Mouse (Mus musculus) cerebellum, postnatal 4 days (tissue): Measurements from ENCODE around the gene Atp1b2.
"Not testable (repeated sequence)": the region's sequence is repeated elsewhere in the genome, so short reads cannot be mapped to it uniquely, and the experiment has no call there.

Experiments used
- DNase-seq, 2 experiments: peaks; one replicate each; pipeline ENCODE4 v3.0.0; 2022; ENCODE audit warnings: low spot score in 2 of 2, mixed read lengths in 1 of 2

The Atp1b2 gene

DNA sequence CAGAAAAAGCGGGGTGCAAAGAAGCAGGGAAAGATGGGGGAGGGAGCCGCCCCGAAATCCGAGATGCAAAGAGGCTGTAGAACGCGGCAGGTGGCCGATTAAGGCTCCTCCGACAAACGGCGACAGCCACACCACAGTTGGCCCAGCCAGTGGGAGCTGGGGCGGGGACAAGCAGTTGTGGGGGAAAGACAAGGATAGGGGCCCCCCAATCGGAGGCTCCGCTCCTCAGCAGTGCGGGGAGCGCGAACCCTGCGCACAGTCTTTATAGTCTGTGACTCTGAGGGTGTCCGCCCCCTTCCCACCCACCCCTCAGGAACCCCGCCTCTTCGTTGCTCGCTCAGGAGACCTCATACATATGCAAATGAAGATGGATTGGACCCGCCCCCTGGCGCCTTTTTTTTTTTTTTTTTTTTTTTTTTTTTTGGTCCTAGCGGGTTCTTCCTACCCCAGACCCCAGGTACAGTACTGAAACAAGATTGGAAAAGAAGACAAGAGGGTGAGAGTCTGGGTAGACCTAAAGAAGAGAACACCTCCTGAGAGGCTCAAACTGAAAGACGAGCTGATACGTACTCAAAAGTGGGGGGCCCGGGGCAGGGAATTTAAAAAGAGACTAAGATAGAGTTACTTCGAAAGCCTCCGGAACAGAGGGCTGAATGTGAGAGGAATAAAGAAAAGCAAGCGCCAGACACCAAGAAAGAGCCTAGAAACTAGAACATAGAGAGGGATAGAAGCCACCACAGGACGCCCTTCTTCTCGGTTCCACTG lies at the start of gene Atp1b2:
Gene Atp1b2, minus strand, starts transcription at position 217 of the 765 bp plus-strand sequence.
- peak; percentile 76 to 81 for DNase-seq

DNA sequence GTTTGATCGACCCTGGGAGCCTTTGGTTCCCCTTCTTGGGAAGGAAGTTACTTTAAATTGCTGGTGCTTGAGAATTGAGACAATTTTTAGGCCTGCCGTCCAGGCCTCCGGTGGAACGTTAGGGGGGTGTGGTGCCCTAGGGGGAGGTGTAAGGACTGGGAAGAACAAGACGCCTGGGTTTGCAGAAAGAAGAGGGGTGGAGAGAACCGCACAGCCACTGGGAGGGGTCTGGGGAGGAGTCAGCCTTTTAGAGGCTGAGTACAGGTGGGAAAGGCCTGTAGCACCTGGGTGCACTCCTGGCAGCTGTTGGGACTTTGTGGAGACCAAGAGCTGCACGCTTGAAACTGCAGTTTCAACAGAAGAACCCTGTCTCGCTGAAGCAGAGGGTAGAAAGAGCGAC lies 49.0 kb upstream of the Atp1b2 start:
- DNase-seq = no peak

DNA sequence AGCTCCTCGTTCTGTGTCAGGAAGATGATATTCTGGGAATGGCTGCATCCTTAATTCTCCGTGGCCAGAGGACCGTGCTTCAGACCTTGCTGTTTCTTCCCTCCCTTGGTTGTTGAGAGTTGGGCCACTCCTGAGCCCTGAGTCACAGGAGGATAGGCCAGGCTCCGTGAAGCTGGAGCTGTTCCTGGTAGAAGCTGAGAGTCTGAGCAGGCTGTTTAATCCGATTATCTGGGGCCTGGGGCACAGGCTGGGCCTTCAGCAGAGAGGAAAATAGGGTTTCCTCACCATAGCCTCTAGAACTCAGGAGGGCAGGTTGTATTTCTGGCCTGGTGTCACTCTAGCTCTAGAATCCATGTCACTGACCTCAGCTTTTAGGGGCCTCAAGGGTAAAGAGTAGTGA lies 47.7 kb upstream of the Atp1b2 start:
- DNase-seq = no peak

DNA sequence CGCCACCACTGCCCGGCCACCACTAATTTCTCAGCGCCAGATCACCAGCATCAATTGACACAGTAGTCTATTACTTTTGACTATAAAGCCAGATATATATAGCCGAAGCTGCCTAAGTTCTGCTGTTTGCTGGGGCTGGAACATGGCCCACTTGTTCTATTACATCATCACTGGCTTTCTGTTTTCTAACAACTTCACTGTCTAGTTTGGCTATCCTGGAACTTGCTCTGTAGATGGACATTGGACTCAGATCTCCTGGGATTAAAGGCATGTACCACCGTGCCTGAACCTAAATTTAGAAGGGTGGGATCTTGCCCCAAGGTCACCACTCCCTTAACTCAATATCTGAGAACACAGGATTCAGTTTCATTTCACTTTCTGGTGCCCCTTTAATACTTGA lies 40.1 kb upstream of the Atp1b2 start:
- DNase-seq = no peak

DNA sequence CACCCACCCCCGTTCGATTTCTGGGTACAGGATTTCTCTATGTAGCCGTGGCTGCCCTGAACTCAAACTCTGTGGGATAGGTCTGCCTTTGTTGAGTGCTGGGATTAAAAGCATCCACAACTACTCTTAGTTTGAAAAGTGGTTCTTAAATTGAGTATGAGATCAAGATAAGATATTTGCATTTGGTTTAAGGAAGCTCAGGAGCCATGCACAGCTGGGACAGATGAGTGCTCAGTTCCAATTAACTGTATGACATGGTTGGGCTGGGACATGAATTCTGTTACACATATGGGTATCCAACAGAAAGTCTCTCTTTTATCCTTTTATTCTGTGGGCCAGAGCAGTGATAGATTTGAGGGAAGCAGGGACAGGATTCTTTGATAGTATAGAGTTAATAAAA lies 29.7 kb upstream of the Atp1b2 start:
- no peak for DNase-seq

DNA sequence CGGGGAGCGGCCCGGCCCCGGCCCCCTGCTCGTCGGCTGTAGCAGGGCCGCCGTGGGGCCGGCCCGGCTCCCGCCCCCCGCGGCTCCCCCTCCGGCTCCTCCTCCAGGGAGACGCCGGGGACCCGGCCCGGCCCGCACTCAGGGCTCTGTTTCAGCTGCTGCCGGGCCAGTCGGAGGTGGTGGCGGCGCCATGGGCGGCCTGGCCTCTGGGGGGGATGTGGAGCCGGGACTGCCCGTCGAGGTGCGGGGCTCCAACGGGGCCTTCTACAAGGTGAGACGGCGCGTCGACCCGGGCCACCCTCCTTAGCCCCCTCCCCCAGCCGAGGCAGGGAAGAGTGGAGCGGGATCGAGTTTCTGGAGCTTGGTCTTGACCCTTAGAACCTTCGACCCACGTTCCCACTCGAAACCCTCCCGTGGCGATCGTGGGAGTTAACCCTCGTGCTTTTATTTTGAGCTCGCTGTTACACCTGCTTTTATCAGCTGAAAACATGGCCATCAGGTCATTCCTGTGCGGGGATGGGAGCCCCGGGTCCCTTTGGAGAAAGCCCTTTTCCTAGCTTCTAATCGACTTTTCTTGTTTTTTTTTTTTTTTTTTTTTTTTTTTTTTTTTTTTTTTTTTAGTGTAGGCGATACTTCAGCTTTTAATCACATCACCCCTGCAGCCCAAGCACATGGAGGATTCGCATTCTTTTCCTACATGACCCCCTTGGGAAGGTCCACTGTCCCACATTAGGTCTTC lies 27.6 kb upstream of the Atp1b2 start:
- DNase-seq = no peak

DNA sequence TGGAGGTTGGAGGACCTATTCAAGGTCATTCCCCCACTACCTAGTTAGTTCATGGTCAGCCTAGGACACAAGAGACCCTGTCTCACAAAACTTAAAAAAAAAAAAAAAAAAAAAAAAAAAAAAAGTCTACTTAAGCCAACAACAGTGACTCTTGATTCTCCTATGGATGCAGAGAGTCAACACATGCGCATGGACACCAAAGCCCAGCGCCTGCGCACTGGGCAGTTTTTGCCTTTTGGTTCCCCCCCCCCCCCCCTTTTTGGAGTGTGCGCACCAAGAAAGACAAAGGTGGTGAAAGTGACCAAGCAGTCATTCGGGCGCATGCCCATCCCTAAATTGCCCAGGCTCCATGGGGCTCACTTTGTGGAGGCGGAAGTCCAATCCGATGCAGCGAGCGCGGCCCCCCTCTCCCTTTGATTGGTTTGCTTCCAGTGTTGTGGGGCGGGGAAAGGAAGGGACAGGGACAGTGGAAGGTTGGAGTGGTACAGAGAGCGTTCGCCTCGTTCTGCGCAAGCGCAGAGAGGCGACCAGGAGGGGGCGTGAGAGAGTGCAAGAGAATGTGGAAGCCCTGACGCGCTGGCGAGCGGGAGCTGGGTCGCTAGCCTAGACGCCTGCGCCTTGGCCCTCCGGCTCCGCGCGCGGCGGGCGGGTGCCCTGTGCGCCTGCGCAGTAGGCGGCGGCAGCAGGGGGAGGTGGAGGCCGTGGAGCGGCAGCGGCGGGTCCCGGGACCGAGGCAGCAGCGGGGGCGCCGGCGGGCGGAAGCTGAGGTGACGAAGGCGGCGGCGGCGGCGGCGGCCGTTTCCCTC lies 26.7 kb upstream of the Atp1b2 start, which contains the start of gene Fxr2:
Gene Fxr2, plus strand, starts transcription at position 707 of the 806 bp plus-strand sequence.
- peak; percentile 100 for DNase-seq

DNA sequence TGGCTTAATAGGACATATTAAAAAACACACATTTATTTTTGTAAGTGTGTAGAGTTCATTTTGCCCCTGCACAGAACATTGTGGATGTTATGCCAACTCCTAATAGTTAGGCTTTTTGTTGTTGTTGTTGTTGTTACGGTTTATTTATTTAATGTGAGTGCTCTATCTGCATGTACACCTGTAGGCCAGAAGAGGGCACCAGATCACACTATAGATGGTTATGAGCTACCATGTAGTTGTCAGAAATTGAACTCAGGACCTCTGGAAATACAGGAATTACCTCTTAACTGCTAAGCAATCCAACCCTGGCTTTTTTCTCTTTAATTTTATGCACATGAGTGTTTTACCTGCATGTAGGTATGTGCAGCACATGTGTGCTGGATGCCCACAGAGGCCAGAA lies 24.1 kb upstream of the Atp1b2 start:
- DNase-seq = no peak

DNA sequence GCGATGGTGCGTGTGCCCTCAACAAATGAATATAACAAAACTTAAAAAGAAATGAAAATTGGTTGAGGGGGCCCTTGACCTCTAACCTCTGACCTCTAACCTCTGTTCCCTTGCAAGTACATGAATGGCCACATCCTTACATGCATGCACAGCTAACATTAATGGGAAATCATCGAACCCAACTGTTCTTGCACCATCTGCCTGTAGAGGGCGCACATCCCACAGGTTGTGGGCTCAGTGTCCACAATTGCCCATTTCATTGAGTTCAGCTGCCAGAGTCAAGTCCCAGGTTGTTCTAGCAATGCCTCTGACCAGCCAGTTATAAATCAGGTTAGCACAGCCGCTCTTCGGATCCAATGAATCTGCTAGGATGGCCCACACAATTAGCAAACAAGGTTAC lies 22.5 kb upstream of the Atp1b2 start:
- DNase-seq = peak; percentile 45 to 80

DNA sequence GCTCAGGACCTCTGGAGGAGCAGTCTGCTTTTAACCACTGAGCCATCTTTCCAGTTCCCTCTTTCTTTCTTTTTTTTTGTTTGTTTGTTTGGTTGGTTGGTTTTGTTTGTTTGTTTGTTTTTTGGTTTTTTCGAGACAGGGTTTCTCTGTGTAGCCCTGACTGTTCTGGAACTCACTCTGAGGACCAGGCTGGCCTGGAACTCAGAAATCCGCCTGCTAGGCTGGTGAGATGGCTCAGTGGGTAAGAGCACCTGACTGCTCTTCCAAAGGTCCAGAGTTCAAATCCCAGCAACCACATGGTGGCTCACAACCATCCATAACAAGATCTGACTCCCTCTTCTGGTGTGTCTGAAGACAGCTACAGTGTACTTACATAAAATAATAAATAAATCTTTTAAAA lies 18.6 kb upstream of the Atp1b2 start:
- DNase-seq = not testable (repeated sequence)

DNA sequence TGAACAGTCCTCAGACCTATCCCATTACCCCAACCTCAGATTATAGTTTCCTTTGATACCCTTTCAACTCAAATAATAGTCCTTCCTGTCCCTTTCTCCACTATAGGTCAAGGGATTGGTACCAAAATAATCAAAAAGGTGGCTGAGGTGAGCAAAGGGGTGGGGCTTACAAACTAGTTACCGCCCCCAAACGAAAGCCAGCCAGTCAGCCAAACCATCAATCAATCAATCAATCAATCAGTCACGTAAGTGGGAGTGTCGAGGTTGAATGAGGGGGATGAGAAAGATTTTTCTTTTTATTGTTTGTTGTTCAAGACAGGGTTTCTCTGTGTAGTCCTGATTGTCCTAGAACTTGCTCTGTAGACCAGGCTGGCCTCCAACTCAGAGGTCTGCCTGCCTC lies 17.3 kb upstream of the Atp1b2 start:
- no peak for DNase-seq

DNA sequence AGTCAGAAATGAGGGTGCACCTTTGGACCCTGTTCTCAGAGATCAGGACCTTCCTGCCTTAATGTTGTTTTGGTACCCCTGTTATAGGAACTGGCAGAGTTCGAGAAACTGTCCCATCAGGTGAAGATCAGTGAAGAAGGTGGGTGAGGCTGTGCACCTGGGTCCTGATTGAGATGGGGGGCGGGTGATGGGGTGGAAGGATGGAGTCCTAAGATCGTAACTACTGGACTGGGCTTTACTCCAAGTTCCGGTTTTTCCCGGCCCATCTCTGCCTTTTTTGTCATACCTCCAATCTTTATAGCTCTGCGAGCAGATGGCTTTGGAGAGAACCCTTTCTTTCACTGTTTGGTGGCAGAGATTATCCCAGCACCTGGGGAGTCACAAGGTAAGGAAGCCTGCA lies 16.7 kb upstream of the Atp1b2 start:
- DNase-seq = no peak

DNA sequence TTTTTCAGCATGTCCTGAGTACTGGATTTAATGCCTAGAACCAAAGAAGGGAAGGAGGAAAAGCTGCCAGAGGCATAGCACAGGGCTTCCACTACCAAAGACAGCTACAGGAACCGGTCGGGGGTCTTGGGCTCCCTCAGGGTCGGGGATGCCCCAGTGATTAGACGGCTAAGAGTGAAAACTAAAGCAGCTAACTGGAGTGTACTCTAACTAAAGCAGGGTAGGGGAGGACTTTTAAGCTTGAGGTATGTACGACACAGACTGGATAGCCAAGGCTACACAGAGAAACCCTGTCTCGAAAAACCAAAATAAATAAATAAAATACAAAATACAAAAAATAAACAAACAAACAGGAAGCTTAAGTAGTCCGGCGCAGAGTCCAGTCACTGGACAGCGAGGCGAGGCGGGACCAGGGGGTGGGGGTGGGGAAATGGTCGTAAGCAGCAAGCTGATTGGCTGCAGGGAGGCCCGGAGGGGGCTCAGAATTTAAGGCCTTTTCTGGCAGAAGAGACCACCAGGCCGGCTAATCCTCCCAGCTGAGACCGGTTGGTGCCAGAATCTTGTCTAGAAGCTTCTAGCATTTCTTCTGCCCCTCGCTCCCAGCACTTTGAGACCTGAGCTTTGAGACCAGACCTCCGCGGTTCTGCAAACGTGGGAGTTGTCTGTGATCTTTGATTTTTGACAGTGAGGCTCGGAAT lies 16.0 kb upstream of the Atp1b2 start, which contains the start of gene Sat2:
Gene Sat2, plus strand, starts transcription at position 454 of the 698 bp plus-strand sequence.
- DNase-seq = peak; percentile 42 to 77

DNA sequence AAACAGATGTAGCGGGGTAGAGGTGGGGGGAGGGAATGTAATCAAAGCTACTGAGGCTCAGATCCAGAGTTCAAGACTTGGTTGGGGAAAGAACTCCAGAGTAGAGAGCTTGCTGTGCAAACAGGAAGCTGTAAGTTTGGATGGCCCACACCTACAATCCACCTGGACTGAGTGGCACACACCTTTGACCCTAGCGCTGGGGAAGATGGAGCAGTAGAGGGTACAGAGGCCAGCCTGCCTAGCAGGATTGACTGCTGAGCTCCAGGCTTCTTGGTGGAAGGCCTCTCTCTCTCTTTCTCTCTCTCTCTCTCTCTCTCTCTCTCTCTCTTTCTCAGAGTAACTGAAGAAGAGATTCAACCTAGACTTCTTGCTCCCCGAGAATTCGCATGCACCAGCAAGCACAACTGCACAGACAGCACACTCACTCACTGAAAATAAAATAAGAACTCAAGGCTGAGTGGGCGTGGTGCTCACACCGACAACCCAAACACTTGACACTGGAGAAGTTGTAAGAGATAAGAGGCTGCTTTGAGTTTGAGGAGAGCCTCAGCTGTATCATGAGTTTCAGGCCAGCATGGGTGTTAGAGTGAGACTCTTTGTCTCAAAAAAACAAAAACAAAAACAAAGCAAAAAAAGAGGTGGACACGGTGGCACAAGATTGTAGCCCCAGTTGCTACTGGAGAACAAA lies 14.8 kb upstream of the Atp1b2 start:
- no peak for DNase-seq

DNA sequence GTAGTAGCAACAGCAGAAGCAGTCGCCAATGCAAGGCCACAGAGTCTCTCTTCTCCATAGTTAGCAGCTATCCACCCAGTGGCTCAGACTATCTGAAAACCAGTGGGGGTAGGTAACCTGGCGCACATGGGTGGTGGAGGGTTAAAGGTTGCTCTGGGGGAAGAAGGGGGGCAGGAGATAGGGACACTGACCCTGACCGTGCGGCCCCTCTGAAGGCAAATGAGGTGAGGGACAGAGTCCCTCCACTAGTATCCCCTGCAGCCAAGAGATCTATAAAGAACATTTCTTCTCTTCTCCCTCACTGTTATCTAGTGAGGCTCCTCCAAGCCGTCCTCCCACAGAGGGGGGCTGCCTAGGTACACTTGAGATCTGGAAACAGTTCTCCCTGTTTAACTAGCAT lies 12.1 kb upstream of the Atp1b2 start, which contains the start of gene Shbg:
Gene Shbg, minus strand, starts transcription at position 101 of the 400 bp plus-strand sequence.
- DNase-seq = no peak

DNA sequence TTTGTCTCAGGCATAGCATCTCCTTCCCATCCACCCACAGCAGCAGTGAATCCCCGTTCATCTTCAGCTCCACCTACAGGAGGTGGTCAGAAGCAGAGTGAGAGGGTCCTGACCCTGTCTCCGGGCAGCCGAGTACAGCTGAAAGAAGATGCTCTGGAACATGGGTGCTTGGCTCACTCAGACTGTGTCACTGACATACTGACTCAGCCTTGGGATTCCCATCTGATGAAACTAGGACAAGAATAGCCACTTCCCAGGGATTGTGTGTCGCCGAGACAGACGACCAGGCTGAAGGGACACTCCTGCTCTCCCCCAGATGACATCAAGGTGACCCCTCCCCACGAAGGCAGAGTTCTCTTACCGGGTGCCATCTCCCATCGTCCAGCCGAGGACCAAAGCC lies 11.0 kb upstream of the Atp1b2 start:
- no peak for DNase-seq

DNA sequence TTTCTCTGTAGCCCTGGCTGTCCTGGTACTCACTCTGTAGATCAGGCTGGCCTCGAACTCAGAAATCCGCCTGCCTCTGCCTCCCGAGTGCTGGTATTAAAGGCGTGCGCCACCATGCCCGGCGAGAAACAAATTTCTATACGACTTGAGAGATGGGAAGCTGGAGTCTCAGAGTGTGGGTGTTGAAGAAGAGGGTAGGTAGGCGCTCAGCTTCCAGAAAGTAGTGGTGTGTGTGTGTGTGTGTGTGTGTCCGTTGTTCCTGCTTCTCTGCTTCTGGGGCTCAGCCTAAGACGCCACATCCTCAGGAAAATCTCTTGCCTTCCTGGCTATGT lies 8.5 kb upstream of the Atp1b2 start:
- not testable (repeated sequence) for DNase-seq

DNA sequence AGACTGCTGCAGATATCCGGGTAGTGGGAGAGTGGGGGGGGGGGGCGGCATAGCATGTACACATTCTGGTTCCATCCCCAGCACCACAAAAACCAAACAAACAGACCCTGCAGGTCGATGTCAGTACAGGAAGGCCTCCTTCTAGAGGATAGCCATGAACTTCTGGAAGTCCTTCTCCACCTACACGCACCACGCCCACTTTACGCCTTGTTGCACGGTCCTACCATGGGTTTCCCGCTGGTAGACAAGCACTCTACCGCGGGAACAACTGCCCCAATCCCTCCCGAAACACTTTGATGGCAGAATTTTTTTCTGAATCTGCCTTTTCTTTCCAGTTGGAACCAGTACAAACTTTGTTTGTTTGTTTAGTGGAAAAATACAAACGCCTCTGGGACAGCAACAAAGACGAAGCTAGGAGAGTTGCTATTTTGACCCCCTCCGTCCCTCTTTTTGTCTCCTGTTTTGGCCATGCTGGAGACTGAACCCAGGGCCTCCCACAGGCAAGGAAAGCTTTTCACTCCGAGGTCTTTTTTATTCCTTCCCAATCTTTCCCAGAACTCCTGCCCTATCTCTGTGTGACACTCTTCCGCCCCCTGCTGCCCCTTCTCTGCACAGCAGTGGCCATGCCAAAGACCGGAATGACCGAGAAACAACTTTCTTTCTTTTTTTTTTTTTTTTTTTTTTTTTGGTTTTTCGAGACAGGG lies 8.0 kb upstream of the Atp1b2 start:
- peak; percentile 69 to 87 for DNase-seq

DNA sequence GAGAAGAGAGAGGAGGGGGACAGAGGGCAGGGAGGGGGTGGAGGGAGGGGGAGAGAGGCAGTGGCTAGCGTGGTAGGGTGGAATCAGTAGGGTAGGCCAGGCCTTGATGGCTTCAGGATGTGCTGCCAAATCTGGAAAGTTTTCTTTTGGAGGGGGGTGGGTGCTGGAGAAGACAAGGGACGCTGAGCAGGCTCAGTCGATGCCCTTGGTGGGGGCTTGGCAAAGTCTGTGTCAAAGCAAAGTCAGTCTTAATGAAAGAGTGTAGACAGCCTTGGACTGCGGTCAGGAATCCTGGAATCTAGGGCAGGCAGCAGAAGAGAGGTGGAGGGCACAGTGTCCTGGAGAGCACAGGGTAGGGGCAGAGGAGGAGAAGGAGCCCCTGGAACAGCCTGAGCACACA lies 5.2 kb upstream of the Atp1b2 start:
- no peak for DNase-seq

DNA sequence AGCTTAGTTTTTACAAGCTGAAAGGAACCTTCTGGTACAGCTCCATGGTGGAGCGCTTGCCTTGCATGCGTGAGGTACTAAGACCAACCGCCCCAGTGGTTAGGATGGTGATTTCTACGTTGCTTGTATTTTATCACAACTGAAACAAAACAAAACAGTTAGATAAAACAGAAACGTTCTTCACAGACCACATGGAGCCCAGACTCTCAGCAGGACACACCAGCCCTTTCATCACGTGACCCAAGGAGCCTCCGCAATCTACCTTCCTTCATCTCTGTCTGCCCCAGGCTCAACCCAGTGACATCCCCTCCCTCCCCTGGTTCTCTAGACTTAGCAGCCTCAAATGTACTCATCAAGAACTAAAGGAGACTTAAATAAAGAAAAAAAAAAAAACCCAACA lies 3.7 kb upstream of the Atp1b2 start:
- no peak for DNase-seq
